Mouse (Mus musculus) midbrain, postnatal 0 days (tissue): ENCODE measurements around the gene Mrpl12. TPM values are rescaled to one million over a fixed set of nuclear protein-coding genes. Genes with fewer than 3 reads are reported as not detected.

Experiments used
- ATAC-seq: fragments of 200-750 bp; cut with Nextera tagmentation; 2 replicates; pipeline ENCODE4 v1.8.0; 2017; ENCODE audit warnings: moderate number of reproducible peaks, mild to moderate bottlenecking, moderate TSS enrichment, moderate library complexity; ENCODE audit not compliant: low FRiP score
- DNase-seq: peaks from one replicate; pipeline ENCODE4 v3.0.0-alpha.2; 2015; ENCODE audit warnings: low spot score
- H3K27ac ChIP-seq: fragments of 300-500 bp; sonication (generic); 2 replicates; pipeline ENCODE4 v1.5.1; 2014; ENCODE audit warnings: low read depth, mild to moderate bottlenecking, low read length, mixed read lengths
- H3K27me3 ChIP-seq: fragments of 300-500 bp; sonication (generic); 2 replicates; pipeline ENCODE4 v1.6.1; 2014; ENCODE audit warnings: low read length, control low read depth, mixed read lengths; ENCODE audit not compliant: insufficient read depth
- H3K36me3 ChIP-seq: fragments of 300-500 bp; sonication (generic); 2 replicates; pipeline ENCODE4 v1.6.1; 2014; ENCODE audit warnings: low read length, control low read depth, mixed read lengths; ENCODE audit not compliant: insufficient read depth
- H3K4me1 ChIP-seq: fragments of 300-500 bp; sonication (generic); 2 replicates; pipeline ENCODE4 v1.6.1; 2014; ENCODE audit warnings: mild to moderate bottlenecking, control low read depth, antibody characterized with exemption, low read length, mixed read lengths; ENCODE audit not compliant: insufficient read depth
- H3K4me2 ChIP-seq: fragments of 300-500 bp; sonication (generic); 2 replicates; pipeline ENCODE4 v1.6.1; 2014; ENCODE audit warnings: low read depth, mild to moderate bottlenecking, low read length, mixed read lengths; ENCODE audit not compliant: poor library complexity, severe bottlenecking
- H3K4me3 ChIP-seq: fragments of 300-500 bp; sonication (generic); 2 replicates; pipeline ENCODE4 v1.5.1; 2014; ENCODE audit warnings: low read depth, mild to moderate bottlenecking, low read length, moderate library complexity
- H3K9ac ChIP-seq: fragments of 300-500 bp; sonication (generic); replicated peaks from 2 replicates; pipeline ENCODE4 v1.6.1; 2014; ENCODE audit warnings: mild to moderate bottlenecking, low read length, moderate library complexity, mixed read lengths; ENCODE audit not compliant: poor library complexity, severe bottlenecking
- H3K9me3 ChIP-seq: fragments of 300-500 bp; sonication (generic); 2 replicates; pipeline ENCODE4 v1.6.1; 2016; ENCODE audit warnings: low read length, control low read depth
- CTCF ChIP-seq: IDR thresholded peaks from 2 replicates; pipeline ENCODE4 v1.5.1; 2016; ENCODE audit warnings: antibody characterized with exemption, mild to moderate bottlenecking
- WGBS: fragments of 180-500 bp; shearing (Covaris S2); extraction: QIAGEN DNeasy Blood & Tissue Kit; methylation state at CpG from one replicate; pipeline ENCODE4 v1.1.7; 2014; 5-methylcytosine and 5-hydroxymethylcytosine counted together
- polyA plus RNA-seq: library from polyadenylated mRNA; unstranded; fragments of >200 nt; fragmentation: Nextera tagmentation; extraction: Ambion mirVana; gene quantifications from 2 replicates; pipeline ENCODE4 v1.2.1, GENCODE M21; 2015
- total RNA-seq: library from RNA; depleted of rRNA; stranded (reverse); fragments of >200 nt; gene quantifications from 2 replicates; pipeline ENCODE4 v1.2.3, GENCODE M21; 2014

Mrpl12 gene
- total and polyA plus RNA-seq, 2 experiments from 2014 or later: 42.7 to 147 TPM

DNA sequence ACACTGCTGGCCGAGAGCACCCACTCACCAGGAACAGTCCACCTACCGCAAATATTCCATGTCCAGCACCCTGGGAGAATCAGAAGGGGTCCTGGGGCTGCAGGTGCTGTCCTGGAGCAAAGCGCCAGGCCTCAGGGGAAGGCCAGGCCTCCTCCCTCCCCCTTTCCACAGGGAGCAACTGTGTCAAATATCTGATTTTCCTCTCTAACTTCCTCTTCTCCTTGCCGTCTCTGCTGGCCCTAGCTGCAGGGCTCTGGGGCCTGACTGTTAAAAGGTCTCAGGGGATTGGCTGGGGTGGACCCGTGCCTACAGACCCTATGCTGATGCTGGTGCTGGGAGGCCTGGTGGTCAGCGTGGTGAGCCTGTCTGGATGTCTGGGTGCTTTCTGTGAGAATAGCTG lies 40.3 kb upstream of the Mrpl12 start:
- H3K4me1 ChIP-seq: no peaks in the 10 kb centered on the region
- H3K9ac ChIP-seq: no peak overlapping the region; the same call in 1 of the 2 replicates
- H3K36me3 ChIP-seq: no peaks in the 10 kb centered on the region
- H3K9me3 ChIP-seq: no peaks in the 10 kb centered on the region
- ATAC-seq (no peak), DNase-seq (no peak)
- H3K27ac ChIP-seq: no peak overlapping the region
- no peak for TF ChIP-seq CTCF
- WGBS: 74% methylated on average over 6 of the region's 6 CpGs
- no peaks in the 10 kb centered on the region for H3K27me3 ChIP-seq
- H3K4me2 ChIP-seq: no peak overlapping the region
- H3K4me3 ChIP-seq: no peak overlapping the region

DNA sequence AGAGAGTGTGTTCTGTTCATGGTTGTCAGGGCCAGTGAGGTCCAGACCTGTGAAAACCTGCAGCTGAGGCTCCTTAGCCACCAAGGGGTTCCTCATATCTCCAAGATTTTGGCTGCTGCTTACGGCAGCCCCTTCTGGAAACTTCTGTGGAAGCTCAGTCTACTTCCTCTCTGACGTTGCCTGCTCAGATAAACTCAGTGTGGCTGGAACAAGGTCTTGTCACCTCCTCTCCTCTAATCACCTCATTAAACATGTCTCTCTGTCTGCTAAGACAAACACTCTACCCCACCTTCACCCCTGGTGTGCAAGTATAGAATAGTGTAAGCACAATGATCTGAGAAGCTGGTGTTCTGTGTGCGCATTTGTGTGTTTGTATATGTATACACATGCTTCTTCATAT lies 38.9 kb upstream of the Mrpl12 start:
- H3K36me3 ChIP-seq: no peaks in the 10 kb centered on the region
- no peaks in the 10 kb centered on the region for H3K27me3 ChIP-seq
- H3K27ac ChIP-seq: no peak overlapping the region
- WGBS: 77% methylated on average over 3 of the region's 3 CpGs
- ATAC-seq: no peak
- no peak overlapping the region for H3K9ac ChIP-seq
- no peak for DNase-seq
- H3K4me3 ChIP-seq: no peak overlapping the region
- TF ChIP-seq CTCF: no peak
- no peaks in the 10 kb centered on the region for H3K9me3 ChIP-seq
- H3K4me2 ChIP-seq: no peak overlapping the region
- H3K4me1 ChIP-seq: no peaks in the 10 kb centered on the region

DNA sequence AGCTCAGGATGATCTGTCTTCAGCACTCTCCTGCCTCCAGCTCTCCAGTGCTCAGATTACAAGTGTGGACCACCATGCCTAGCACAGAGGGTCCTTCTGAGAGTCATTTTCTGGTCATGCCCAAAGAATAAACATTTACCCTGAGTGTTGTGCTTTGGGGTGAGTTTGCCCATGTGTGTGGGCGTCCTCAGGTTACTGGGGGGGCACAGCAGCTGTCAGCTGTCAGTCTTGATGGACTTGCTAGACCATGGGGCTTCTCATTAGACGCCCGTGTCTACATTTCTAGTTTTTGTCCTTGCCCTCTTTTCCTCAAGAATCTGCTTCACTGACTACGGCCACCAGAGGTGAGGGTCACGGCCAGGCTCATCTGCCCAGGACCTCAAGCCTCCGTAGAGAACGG lies 37.2 kb upstream of the Mrpl12 start:
- TF ChIP-seq CTCF: no peak
- no peaks in the 10 kb centered on the region for H3K9me3 ChIP-seq
- no peak overlapping the region for H3K9ac ChIP-seq
- no peaks in the 10 kb centered on the region for H3K27me3 ChIP-seq
- no peak overlapping the region for H3K4me3 ChIP-seq
- no peak overlapping the region for H3K27ac ChIP-seq
- no peak overlapping the region for H3K4me2 ChIP-seq
- no peak for ATAC-seq
- H3K4me1 ChIP-seq: no peaks in the 10 kb centered on the region
- DNase-seq: no peak
- H3K36me3 ChIP-seq: no peaks in the 10 kb centered on the region
- WGBS: 80% methylated on average over 7 of the region's 7 CpGs

DNA sequence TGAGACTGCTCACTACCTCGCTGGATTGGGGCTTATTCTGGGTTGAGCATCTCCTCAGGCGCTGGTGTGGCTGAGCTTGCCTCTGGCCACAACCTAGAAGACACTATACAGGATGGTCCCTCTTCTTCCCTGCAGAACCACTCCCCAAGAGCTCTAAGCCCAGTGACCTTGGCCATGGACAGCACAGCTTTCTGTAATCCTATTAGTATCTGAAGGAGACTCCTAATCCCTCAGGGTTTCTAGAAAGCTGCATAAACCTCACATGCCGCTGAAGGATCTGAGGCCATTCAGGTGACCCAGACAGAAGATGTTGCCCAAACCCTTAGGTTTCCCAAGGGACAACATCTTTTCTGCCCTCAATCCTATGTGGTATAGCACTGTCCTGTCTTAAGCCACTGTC lies 32.2 kb upstream of the Mrpl12 start:
- no peak for DNase-seq
- Histone ChIP-seq H3K9me3 (no peaks in the 10 kb centered on the region), H3K9ac (no peak overlapping the region), H3K4me1 (no peaks in the 10 kb centered on the region; the same call in 1 of the 2 replicates), H3K4me2 (no peak overlapping the region), H3K27me3 (no peaks in the 10 kb centered on the region), H3K36me3 (no peaks in the 10 kb centered on the region), H3K4me3 (no peak overlapping the region), H3K27ac (no peak overlapping the region)
- 44% methylated on average over 3 of the region's 3 CpGs for WGBS
- ATAC-seq: no peak
- TF ChIP-seq CTCF: no peak

DNA sequence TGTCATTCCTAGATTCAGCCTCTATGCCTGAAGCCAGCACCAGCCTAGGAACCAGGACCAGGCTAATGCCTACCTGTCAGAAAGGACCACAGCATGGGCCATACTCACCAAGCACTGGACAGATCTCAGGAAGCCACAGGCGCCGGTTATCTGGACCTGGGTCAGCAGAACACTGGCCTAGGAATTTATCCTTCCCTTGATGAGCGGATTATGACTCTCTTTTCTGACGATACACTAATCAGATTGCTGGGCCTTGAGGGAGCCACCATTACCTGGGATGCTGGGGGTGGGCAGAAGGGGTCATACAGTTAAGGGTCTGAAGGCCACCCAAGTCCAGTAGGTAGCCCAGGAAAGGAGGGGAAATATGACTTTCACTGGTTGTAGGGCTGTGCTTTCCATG lies 31.1 kb upstream of the Mrpl12 start, which contains the start of gene Pde6g:
Gene Pde6g (minus strand): TSS at position 195 of the 400 bp plus-strand sequence.
- 86% methylated on average over 4 of the region's 4 CpGs for WGBS
- no peaks in the 10 kb centered on the region; the same call in 1 of the 2 replicates for H3K4me1 ChIP-seq
- DNase-seq (no peak), ATAC-seq (no peak)
- no peak for TF ChIP-seq CTCF
- no peak within 1 kb of the TSS for H3K4me2 ChIP-seq
- no peaks in the 10 kb centered on the region for H3K36me3 ChIP-seq
- no peaks in the 10 kb centered on the region for H3K9me3 ChIP-seq
- H3K27ac ChIP-seq: no peak within 1 kb of the TSS
- no peak within 1 kb of the TSS for H3K9ac ChIP-seq
- H3K27me3 ChIP-seq: no peaks in the 10 kb centered on the region
- no peak within 1 kb of the TSS for H3K4me3 ChIP-seq

DNA sequence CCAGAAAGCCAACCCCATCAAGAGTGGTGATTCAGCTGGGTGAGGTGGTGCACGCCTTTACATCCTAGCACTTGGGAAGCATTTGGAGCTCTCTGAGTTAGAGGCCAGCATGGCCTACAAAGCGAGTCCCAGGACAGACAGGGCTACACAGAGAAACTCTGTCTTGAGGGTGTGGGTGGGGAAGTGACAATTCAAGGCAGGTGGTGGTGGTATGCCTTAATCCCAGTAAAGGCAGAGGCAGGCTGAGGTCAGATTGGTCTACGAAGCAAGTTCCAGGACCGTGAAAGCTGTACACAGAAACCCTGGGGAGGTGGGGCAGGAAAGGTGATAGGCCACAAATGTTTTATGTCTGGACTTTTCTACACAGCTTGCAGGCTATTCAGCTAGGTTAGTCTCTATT lies 29.4 kb upstream of the Mrpl12 start:
- WGBS: 91% methylated on average over 4 of the region's 4 CpGs
- Histone ChIP-seq H3K4me1 (no peaks in the 10 kb centered on the region; the same call in 1 of the 2 replicates), H3K9me3 (no peaks in the 10 kb centered on the region), H3K27me3 (no peaks in the 10 kb centered on the region), H3K36me3 (peaks cover 2% of the 10 kb centered on the region; the same call in 1 of the 2 replicates), H3K27ac (no peak overlapping the region), H3K4me3 (no peak overlapping the region), H3K9ac (no peak overlapping the region), H3K4me2 (no peak overlapping the region)
- ATAC-seq (no peak), DNase-seq (no peak)
- TF ChIP-seq CTCF: no peak
